Mouse (Mus musculus): Measurements from ENCODE around the gene Dgke.
"Not testable (repeated sequence)": the region's sequence is repeated elsewhere in the genome, so short reads cannot be mapped to it uniquely, and the experiment has no call there.

The Dgke gene

GRCm38 (mm10) chr11:89066750-89067149 is at the start of gene Dgke:
TSS of gene Dgke (minus strand) at chr11:89066850.
- in situ Hi-C loops (cut with MboI, MseI): no loop called here

GRCm38 (mm10) chr11:89107180-89107807 is 40.6 kb upstream of the Dgke start:
- in situ Hi-C loops (cut with MboI, MseI): no loop called here

- in situ Hi-C loops (cut with MboI, MseI): no loop called here
Observed at GRCm38 (mm10) chr11:89105823-89106222, 39.2 kb upstream of the Dgke start.

GRCm38 (mm10) chr11:89105211-89105610 is 38.6 kb upstream of the Dgke start:
- in situ Hi-C loops (cut with MboI, MseI): no loop called here

- in situ Hi-C loops (cut with MboI, MseI): no loop called here
Observed at GRCm38 (mm10) chr11:89103166-89103565, 36.5 kb upstream of the Dgke start.

- in situ Hi-C loops (cut with MboI, MseI): no loop called here
Observed at GRCm38 (mm10) chr11:89100826-89101321, 34.2 kb upstream of the Dgke start.

GRCm38 (mm10) chr11:89100403-89100802 is 33.8 kb upstream of the Dgke start:
- in situ Hi-C loops (cut with MboI, MseI): no loop called here

- in situ Hi-C loops (cut with MboI, MseI): no loop called here
Observed at GRCm38 (mm10) chr11:89098930-89099329, 32.3 kb upstream of the Dgke start.

GRCm38 (mm10) chr11:89098083-89098835 is 31.6 kb upstream of the Dgke start:
- in situ Hi-C loops (cut with MboI, MseI): no loop called here

GRCm38 (mm10) chr11:89097292-89097691 is 30.6 kb upstream of the Dgke start:
- in situ Hi-C loops (cut with MboI, MseI): not testable (repeated sequence)

GRCm38 (mm10) chr11:89095306-89095705 is 28.7 kb upstream of the Dgke start:
- in situ Hi-C loops (cut with MboI, MseI): no loop called here

DNA sequence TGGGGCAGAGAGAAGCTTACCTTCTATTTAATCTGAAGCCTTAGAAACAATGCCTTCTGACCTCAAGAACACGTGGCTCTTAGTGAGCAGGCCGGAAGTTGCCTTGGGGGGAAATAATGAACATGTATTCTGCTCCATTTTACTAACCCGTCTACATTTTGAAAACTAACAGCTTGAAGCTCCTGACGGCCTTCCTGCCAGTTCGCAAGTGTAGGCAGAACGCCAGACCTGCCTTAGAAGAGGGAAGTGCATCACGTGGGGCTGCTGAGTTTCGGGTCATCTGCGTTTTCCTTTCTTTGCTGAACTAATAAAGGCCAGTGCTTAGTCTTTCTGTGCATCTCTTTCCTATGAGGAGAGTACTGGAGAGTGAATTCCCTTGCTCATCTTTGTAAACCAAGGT is 26.1 kb upstream of the Dgke start:
- in situ Hi-C loops (cut with MboI, MseI): no loop called here

DNA sequence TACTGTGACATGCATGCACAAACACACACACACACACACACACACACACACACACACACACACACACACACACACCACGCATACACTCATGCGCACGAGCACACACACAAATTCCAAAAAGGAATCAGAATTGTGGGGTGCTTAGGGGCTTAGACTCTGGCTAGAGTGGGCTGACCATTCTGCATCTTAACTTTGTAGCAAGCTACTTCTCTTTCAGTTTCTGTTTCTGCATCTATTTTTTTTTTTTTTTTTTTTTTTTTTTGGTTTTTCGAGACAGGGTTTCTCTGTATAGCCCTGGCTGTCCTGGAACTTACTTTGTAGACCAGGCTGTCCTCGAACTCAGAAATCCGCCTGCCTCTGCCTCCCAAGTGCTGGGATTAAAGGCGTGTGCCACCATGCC is 23.7 kb upstream of the Dgke start:
- in situ Hi-C loops (cut with MboI, MseI): not testable (repeated sequence)

DNA sequence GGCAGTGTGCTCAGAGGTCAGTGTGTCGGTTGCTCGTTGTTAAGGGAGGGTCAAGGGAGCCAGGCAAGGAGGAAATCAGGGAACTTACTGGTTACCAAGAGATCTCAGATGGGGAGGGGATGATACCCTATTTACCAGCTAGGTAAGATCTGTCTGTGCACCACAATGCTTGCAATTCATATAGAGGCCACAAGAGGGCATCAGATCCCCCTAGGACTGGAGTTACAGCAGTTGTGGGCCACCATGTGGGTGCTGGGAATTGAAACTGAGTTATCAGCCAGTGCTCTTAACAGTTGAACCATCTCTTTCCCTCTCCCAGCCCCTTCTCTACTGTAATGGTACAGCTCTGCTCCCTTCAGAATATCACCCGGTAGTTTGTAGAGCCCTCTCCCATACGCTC is 22.1 kb upstream of the Dgke start:
- in situ Hi-C loops (cut with MboI, MseI): no loop called here

GRCm38 (mm10) chr11:89086208-89086809 is 19.7 kb upstream of the Dgke start:
- in situ Hi-C loops (cut with MboI, MseI): no loop called here

DNA sequence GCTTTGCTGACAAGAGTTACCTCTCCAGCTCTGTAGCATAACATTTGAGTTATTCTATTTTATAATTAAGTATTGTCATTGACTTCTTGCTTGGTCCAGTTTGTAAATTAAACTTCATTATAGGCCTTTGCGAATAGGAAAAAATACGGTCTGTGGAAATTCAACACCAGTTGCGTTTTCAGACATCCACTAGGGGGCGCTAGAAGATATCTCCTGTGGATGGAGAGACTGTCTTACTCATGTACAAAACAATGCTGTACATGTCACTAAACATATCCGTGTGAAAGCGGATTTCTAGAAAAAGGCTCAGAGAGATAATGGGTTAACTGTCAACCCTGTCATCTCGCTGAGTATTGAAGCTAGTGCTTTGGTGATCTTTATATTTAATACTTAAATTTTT is 18.0 kb upstream of the Dgke start:
- in situ Hi-C loops (cut with MboI, MseI): no loop called here

DNA sequence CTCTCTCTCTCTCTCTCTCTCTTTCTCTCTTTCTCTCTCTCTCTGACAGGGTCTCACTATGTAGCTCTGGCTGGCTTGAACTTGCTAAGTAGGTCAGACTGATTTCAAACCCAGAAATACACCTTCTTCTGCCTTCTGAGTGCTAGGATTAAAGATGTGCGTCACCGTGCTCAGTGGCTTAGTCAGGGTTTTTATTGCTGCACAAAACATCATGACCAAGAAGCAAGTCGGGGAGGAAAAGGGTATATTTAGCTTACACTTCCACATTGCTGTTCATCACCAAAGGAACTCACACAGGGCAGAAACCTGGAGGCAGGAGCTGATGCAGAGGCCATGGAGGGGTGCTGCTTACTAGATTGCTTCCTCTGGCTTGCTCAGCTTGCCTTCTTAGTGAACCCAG is 16.0 kb upstream of the Dgke start:
- in situ Hi-C loops (cut with MboI, MseI): not testable (repeated sequence)

GRCm38 (mm10) chr11:89081906-89082305 is 15.3 kb upstream of the Dgke start:
- in situ Hi-C loops (cut with MboI, MseI): not testable (repeated sequence)

- in situ Hi-C loops (cut with MboI, MseI): no loop called here
Observed at GRCm38 (mm10) chr11:89078996-89079680, 12.5 kb upstream of the Dgke start.

GRCm38 (mm10) chr11:89078305-89078704 is 11.7 kb upstream of the Dgke start:
- in situ Hi-C loops (cut with MboI, MseI): no loop called here

GRCm38 (mm10) chr11:89077601-89078000 is 11.0 kb upstream of the Dgke start:
- in situ Hi-C loops (cut with MboI, MseI): no loop called here

DNA sequence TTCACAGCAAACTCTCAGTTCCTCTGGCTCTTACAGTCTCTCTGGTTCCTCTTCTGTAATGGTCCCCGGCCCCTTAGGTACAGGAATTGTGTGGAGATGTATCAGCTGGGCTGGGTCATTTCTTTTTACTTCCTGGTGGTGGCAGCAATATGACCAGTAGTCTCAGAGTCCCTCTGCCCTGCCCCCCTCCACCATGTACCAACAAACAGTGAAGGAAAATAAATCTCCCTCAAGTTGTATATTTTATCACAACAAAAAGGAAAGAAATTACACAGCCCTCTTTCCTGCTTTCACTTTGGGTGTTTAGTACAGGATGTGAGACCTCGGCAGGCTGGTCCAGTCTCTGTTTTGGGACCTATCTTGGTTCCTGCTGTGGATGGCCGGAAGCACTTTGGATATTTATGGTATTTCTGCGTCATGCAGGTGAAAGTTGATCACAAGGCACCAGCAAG is 9.7 kb upstream of the Dgke start:
- in situ Hi-C loops (cut with MboI, MseI): no loop called here
